Mouse (Mus musculus): ENCODE results near the gene E2f1. TPM values are rescaled to one million over a fixed set of nuclear protein-coding genes. Genes with fewer than 3 reads are reported as not detected.

Gene E2f1
- total and polyA plus RNA-seq, 2 experiments from 2014 or later = 6.1 to 11.0 TPM

- Histone ChIP-seq H3K4me3 (ENCODE audit: low read depth, low read length) (no peak overlapping the region), H3K27me3 (ENCODE audit: control insufficient read depth, insufficient read depth, low read length) (no peaks in the 10 kb centered on the region), H3K27ac (ENCODE audit: low read depth) (no peak overlapping the region), H3K36me3 (replicated peaks; ENCODE audit: control insufficient read depth, insufficient read depth, low read length) (no peaks in the 10 kb centered on the region), H3K4me2 (ENCODE audit: low read depth, low read length) (no peak overlapping the region), H3K4me1 (ENCODE audit: control insufficient read depth, insufficient read depth) (peaks cover 20% of the 10 kb centered on the region; the same call in 1 of the 2 replicates), H3K9me3 (replicated peaks; ENCODE audit: control insufficient read depth, low read length) (no peaks in the 10 kb centered on the region), H3K9ac (replicated peaks; ENCODE audit: low read depth, low read length) (no peak overlapping the region; the same call in 1 of the 2 replicates)
- no peak for DNase-seq (ENCODE audit: low spot score)
- 48% methylated on average over 8 of the region's 8 CpGs for WGBS
- ATAC-seq (ENCODE audit: insufficient read depth, low read depth) = no peak; the same call in 1 of the 2 replicates
- TF ChIP-seq EP300 (IDR thresholded peaks at IDR 0.05; ENCODE audit: low read depth) (no peak), CTCF (IDR thresholded peaks at IDR 0.05; ENCODE audit: low read depth) (no peak)
Observed at GRCm38 (mm10) chr2:154580586-154580985, 10.9 kb upstream of the E2f1 start.

GRCm38 (mm10) chr2:154577744-154578067 is 8.0 kb upstream of the E2f1 start:
- TF ChIP-seq CTCF (IDR thresholded peaks at IDR 0.05; ENCODE audit: low read depth) (no peak), EP300 (IDR thresholded peaks at IDR 0.05; ENCODE audit: low read depth) (no peak)
- no peak for DNase-seq (ENCODE audit: low spot score)
- no peak overlapping the region for H3K4me2 ChIP-seq (ENCODE audit: low read depth, low read length)
- H3K27ac ChIP-seq (ENCODE audit: low read depth) = no peak overlapping the region
- H3K9me3 ChIP-seq (replicated peaks; ENCODE audit: control insufficient read depth, low read length) = no peaks in the 10 kb centered on the region
- H3K4me3 ChIP-seq (ENCODE audit: low read depth, low read length) = no peak overlapping the region
- no peak for ATAC-seq (ENCODE audit: insufficient read depth, low read depth)
- H3K4me1 ChIP-seq (ENCODE audit: control insufficient read depth, insufficient read depth) = peaks cover 5% of the 10 kb centered on the region; the same call in 1 of the 2 replicates
- no peaks in the 10 kb centered on the region for H3K27me3 ChIP-seq (ENCODE audit: control insufficient read depth, insufficient read depth, low read length)
- no peaks in the 10 kb centered on the region for H3K36me3 ChIP-seq (replicated peaks; ENCODE audit: control insufficient read depth, insufficient read depth, low read length)
- H3K9ac ChIP-seq (replicated peaks; ENCODE audit: low read depth, low read length) = no peak overlapping the region
- 90% methylated on average over 6 of the region's 6 CpGs for WGBS

- Histone ChIP-seq H3K36me3 (replicated peaks; ENCODE audit: control insufficient read depth, insufficient read depth, low read length) (no peaks in the 10 kb centered on the region), H3K4me1 (ENCODE audit: control insufficient read depth, insufficient read depth) (peaks cover 5% of the 10 kb centered on the region; the same call in 1 of the 2 replicates), H3K4me3 (ENCODE audit: low read depth, low read length) (no peak overlapping the region), H3K27me3 (ENCODE audit: control insufficient read depth, insufficient read depth, low read length) (no peaks in the 10 kb centered on the region), H3K9ac (replicated peaks; ENCODE audit: low read depth, low read length) (no peak overlapping the region), H3K27ac (ENCODE audit: low read depth) (no peak overlapping the region), H3K9me3 (replicated peaks; ENCODE audit: control insufficient read depth, low read length) (no peaks in the 10 kb centered on the region), H3K4me2 (ENCODE audit: low read depth, low read length) (no peak overlapping the region)
- WGBS = 60% methylated on average over 12 of the region's 12 CpGs
- ATAC-seq (ENCODE audit: insufficient read depth, low read depth) (peak; percentile 61; the same call in 1 of the 2 replicates), DNase-seq (ENCODE audit: low spot score) (no peak)
- TF ChIP-seq EP300 (IDR thresholded peaks at IDR 0.05; ENCODE audit: low read depth) (no peak), CTCF (IDR thresholded peaks at IDR 0.05; ENCODE audit: low read depth) (no peak)
Observed at GRCm38 (mm10) chr2:154576876-154577743, 7.4 kb upstream of the E2f1 start.

GRCm38 (mm10) chr2:154574271-154574670 is 4.6 kb upstream of the E2f1 start:
- ATAC-seq (ENCODE audit: insufficient read depth, low read depth) = no peak
- no peak overlapping the region for H3K9ac ChIP-seq (replicated peaks; ENCODE audit: low read depth, low read length)
- no peaks in the 10 kb centered on the region for H3K36me3 ChIP-seq (replicated peaks; ENCODE audit: control insufficient read depth, insufficient read depth, low read length)
- no peaks in the 10 kb centered on the region for H3K9me3 ChIP-seq (replicated peaks; ENCODE audit: control insufficient read depth, low read length)
- TF ChIP-seq CTCF (IDR thresholded peaks at IDR 0.05; ENCODE audit: low read depth) = no peak
- TF ChIP-seq EP300 (IDR thresholded peaks at IDR 0.05; ENCODE audit: low read depth) = no peak
- H3K4me2 ChIP-seq (ENCODE audit: low read depth, low read length) = no peak overlapping the region
- 0 out of 2 replicates have a peak, but pooled peaks cover 5% of the 10 kb centered on the region for H3K4me1 ChIP-seq (ENCODE audit: control insufficient read depth, insufficient read depth)
- 74% methylated on average over 7 of the region's 7 CpGs for WGBS
- no peak overlapping the region for H3K27ac ChIP-seq (ENCODE audit: low read depth)
- DNase-seq (ENCODE audit: low spot score) = no peak
- H3K4me3 ChIP-seq (ENCODE audit: low read depth, low read length) = no peak overlapping the region
- H3K27me3 ChIP-seq (ENCODE audit: control insufficient read depth, insufficient read depth, low read length) = no peaks in the 10 kb centered on the region

GRCm38 (mm10) chr2:154572996-154573395 is 3.3 kb upstream of the E2f1 start:
- 69% methylated on average over 3 of the region's 3 CpGs for WGBS
- no peak overlapping the region for H3K4me2 ChIP-seq (ENCODE audit: low read depth, low read length)
- DNase-seq (ENCODE audit: low spot score) (no peak), ATAC-seq (ENCODE audit: insufficient read depth, low read depth) (no peak)
- H3K9me3 ChIP-seq (replicated peaks; ENCODE audit: control insufficient read depth, low read length) = no peaks in the 10 kb centered on the region
- H3K27me3 ChIP-seq (ENCODE audit: control insufficient read depth, insufficient read depth, low read length) = no peaks in the 10 kb centered on the region
- TF ChIP-seq EP300 (IDR thresholded peaks at IDR 0.05; ENCODE audit: low read depth) (no peak), CTCF (IDR thresholded peaks at IDR 0.05; ENCODE audit: low read depth) (no peak)
- no peaks in the 10 kb centered on the region for H3K36me3 ChIP-seq (replicated peaks; ENCODE audit: control insufficient read depth, insufficient read depth, low read length)
- peaks cover 14% of the 10 kb centered on the region; the same call in 1 of the 2 replicates for H3K4me1 ChIP-seq (ENCODE audit: control insufficient read depth, insufficient read depth)
- H3K27ac ChIP-seq (ENCODE audit: low read depth) = no peak overlapping the region
- no peak overlapping the region for H3K4me3 ChIP-seq (ENCODE audit: low read depth, low read length)
- no peak overlapping the region for H3K9ac ChIP-seq (replicated peaks; ENCODE audit: low read depth, low read length)

All from heart, postnatal 0 days (tissue).